Mouse (Mus musculus): ENCODE measurements at regions not wholly inside any gene's neighbourhood (a gene's known extent, or its start where the extent isn't known, plus 50 kb on each side); places are given as distances from the start of the nearest gene placed in this dataset.

- TF ChIP-seq GATA1 (IDR thresholded peaks at IDR 0.05; ENCODE audit: borderline replicate concordance, low read length), result no peak
- no peak for TF ChIP-seq FLI1 (IDR thresholded peaks at IDR 0.05; ENCODE audit: low read length)
Observed at GRCm38 (mm10) chr19:21043958-21044357, 90.0 kb upstream of the Tmc1 start.
